Mouse (Mus musculus): ENCODE measurements around the gene Dusp1.

DNA sequence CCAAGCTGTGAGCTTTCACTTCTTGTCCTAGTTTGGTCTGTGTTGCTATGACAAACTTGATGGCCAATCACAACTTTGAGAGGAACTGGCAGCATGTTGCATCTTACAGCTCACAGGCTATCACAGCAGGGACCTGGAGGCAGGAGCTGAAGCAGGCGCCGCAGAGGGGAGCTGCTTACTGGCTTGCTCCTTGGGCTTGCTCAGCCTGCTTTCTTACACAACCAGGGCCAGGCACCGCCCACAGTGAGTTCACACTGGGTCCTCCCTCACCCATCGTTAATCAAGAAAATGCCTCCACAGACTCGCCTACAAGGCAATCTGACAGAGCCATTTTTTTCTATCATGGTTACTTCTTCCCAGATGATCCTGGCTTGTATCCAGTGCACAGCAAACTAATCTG lies 74.7 kb downstream of the Dusp1 start:
- TF ChIP-seq CTCF (IDR thresholded peaks at IDR 0.05; ENCODE audit: low read depth, low read length) (no peak), POLR2A (IDR thresholded peaks at IDR 0.05; ENCODE audit: borderline replicate concordance, low read depth, low read length) (no peak)

All from bone marrow macrophage, adult 2 months (primary cell).